Mouse (Mus musculus): ENCODE results near the gene Ptprs.

Gene Ptprs

GRCm38 (mm10) chr17:56490438-56491152 lies 14.3 kb upstream of the Ptprs start:
- DNase-seq (ENCODE audit: low read depth), result no peak

GRCm38 (mm10) chr17:56488028-56488427 lies 11.7 kb upstream of the Ptprs start:
- DNase-seq (ENCODE audit: low read depth), result no peak

GRCm38 (mm10) chr17:56487441-56487888 lies 11.2 kb upstream of the Ptprs start:
- no peak for DNase-seq (ENCODE audit: low read depth)

GRCm38 (mm10) chr17:56485926-56486325 lies 9.6 kb upstream of the Ptprs start:
- DNase-seq (ENCODE audit: low read depth), result no peak

- no peak for DNase-seq (ENCODE audit: low read depth)
Measured at GRCm38 (mm10) chr17:56485118-56485517, 8.8 kb upstream of the Ptprs start.

GRCm38 (mm10) chr17:56482671-56483070 lies 6.4 kb upstream of the Ptprs start:
- no peak for DNase-seq (ENCODE audit: low read depth)

GRCm38 (mm10) chr17:56479358-56479757 lies 3.1 kb upstream of the Ptprs start:
- peak; percentile 84 for DNase-seq (ENCODE audit: low read depth)

GRCm38 (mm10) chr17:56478191-56478611 lies 1.9 kb upstream of the Ptprs start:
- DNase-seq (ENCODE audit: low read depth), result peak; percentile 97

- no peak for DNase-seq (ENCODE audit: low read depth)
Measured at GRCm38 (mm10) chr17:56477191-56477818, 1.0 kb upstream of the Ptprs start.

GRCm38 (mm10) chr17:56475584-56476401 lies 490 bp downstream of the Ptprs start:
- peak; percentile 25 for DNase-seq (ENCODE audit: low read depth)

GRCm38 (mm10) chr17:56474831-56475581 lies 1.3 kb downstream of the Ptprs start:
- no peak for DNase-seq (ENCODE audit: low read depth)

- no peak for DNase-seq (ENCODE audit: low read depth)
Measured at GRCm38 (mm10) chr17:56474311-56474830, 1.9 kb downstream of the Ptprs start.

GRCm38 (mm10) chr17:56473611-56473905 lies 2.7 kb downstream of the Ptprs start:
- DNase-seq (ENCODE audit: low read depth), result no peak

GRCm38 (mm10) chr17:56472733-56473610 lies 3.3 kb downstream of the Ptprs start:
- DNase-seq (ENCODE audit: low read depth), result no peak

GRCm38 (mm10) chr17:56472121-56472520 lies 4.2 kb downstream of the Ptprs start:
- no peak for DNase-seq (ENCODE audit: low read depth)

GRCm38 (mm10) chr17:56471136-56471535 lies 5.1 kb downstream of the Ptprs start:
- DNase-seq (ENCODE audit: low read depth), result no peak

- no peak for DNase-seq (ENCODE audit: low read depth)
Measured at GRCm38 (mm10) chr17:56470571-56470970, 5.7 kb downstream of the Ptprs start.

- DNase-seq (ENCODE audit: low read depth), result no peak
Measured at GRCm38 (mm10) chr17:56470001-56470436, 6.3 kb downstream of the Ptprs start.

- no peak for DNase-seq (ENCODE audit: low read depth)
Measured at GRCm38 (mm10) chr17:56469275-56469674, 7.0 kb downstream of the Ptprs start.

GRCm38 (mm10) chr17:56468870-56469269 lies 7.4 kb downstream of the Ptprs start:
- peak; percentile 34 for DNase-seq (ENCODE audit: low read depth)

GRCm38 (mm10) chr17:56468380-56468779 lies 7.9 kb downstream of the Ptprs start:
- DNase-seq (ENCODE audit: low read depth), result no peak

Measured in 416B (cell line).